20 mouse cellular contexts compared by ENCODE assay signal in genomic region chr2:103935691-103936435, GRCm38 (mm10). TPM values are rescaled to one million over a fixed set of nuclear protein-coding genes. Genes with fewer than 3 reads are reported as not detected.
DNase-seq lines count a peak whose midpoint lies in the region; ATAC-seq and TF ChIP-seq lines count a peak whose summit lies in the region.
"Had no signal": no experiment of that assay in that cellular context is flagged by ENCODE, and none has a peak within 500 bp of the region (broad histone marks: within the 10 kb centered on the region; RNA-seq: fewer than 3 reads in every experiment).

No protein-coding gene starts in this region.

- no peaks in the 10 kb centered on the region for H3K27me3 ChIP-seq in spleen, adult 2 months (ENCODE audit: control insufficient read depth, insufficient read depth, low read length)
- no peaks in the 10 kb centered on the region for H3K27me3 ChIP-seq in kidney, postnatal 0 days (ENCODE audit: insufficient read depth, low read length)
- H3K27me3 ChIP-seq: CH12.LX; forebrain, embryonic 13.5 days; heart, embryonic 15.5 days; midbrain, embryonic 13.5 days; neural tube, embryonic 12.5 days had no signal

- no peaks in the 10 kb centered on the region for H3K36me3 ChIP-seq in spleen, adult 2 months (ENCODE audit: control insufficient read depth, insufficient read depth, low read length)
- no peaks in the 10 kb centered on the region for H3K36me3 ChIP-seq in kidney, postnatal 0 days (ENCODE audit: insufficient read depth, low read length)
- H3K36me3 ChIP-seq: heart, embryonic 15.5 days; midbrain, embryonic 13.5 days; neural tube, embryonic 12.5 days had no signal

- no peak overlapping the region for H3K9ac ChIP-seq in kidney, postnatal 0 days (ENCODE audit: low read depth, low read length)
- H3K9ac ChIP-seq: forebrain, embryonic 13.5 days; heart, embryonic 15.5 days; midbrain, embryonic 13.5 days; neural tube, embryonic 12.5 days had no signal

- no peak for TF ChIP-seq POLR2A in spleen, adult 2 months (IDR thresholded peaks at IDR 0.05; ENCODE audit: low read depth, low read length)

- no peaks in the 10 kb centered on the region for H3K9me3 ChIP-seq in kidney, postnatal 0 days (replicated peaks; ENCODE audit: low read length)
- H3K9me3 ChIP-seq: forebrain, embryonic 13.5 days; heart, embryonic 15.5 days; midbrain, embryonic 13.5 days; neural tube, embryonic 12.5 days had no signal

- H3K4me3 ChIP-seq in spleen, adult 2 months (ENCODE audit: extremely low read depth, insufficient read depth, insufficient read length) = no peak overlapping the region
- H3K4me3 ChIP-seq in kidney, postnatal 0 days (replicated peaks; ENCODE audit: low read depth, low read length) = no peak overlapping the region
- H3K4me3 ChIP-seq: forebrain, embryonic 13.5 days; heart, embryonic 15.5 days; midbrain, embryonic 13.5 days; neural tube, embryonic 12.5 days had no signal

- WGBS in spleen, adult 2 months = 60% methylated on average over 10 of the region's 10 CpGs
- WGBS in kidney, postnatal 0 days = 35% methylated on average over 10 of the region's 10 CpGs

- no peak for ATAC-seq in kidney, postnatal 0 days (replicated peaks; ENCODE audit: low FRiP score, low read depth)
- ATAC-seq: forebrain, embryonic 13.5 days; hindbrain, embryonic 16.5 days; intestine, embryonic 16.5 days; lung, postnatal 0 days had no signal

- DNase-seq in kidney, adult 11 months = peak; percentile 8
- no peak for DNase-seq in kidney, postnatal 25 days
- peak; percentile 16 to 25 for DNase-seq in spleen, adult 2 months (ENCODE audit: low read depth in 1 of 2, low spot score in 2 of 2)
- no peak for DNase-seq in spleen, postnatal 14 days (ENCODE audit: low spot score in 2 of 2)
- DNase-seq in kidney, postnatal 0 days (ENCODE audit: low spot score) = peak; percentile 53
- no peak for DNase-seq in lung, postnatal 10 days
- DNase-seq in ovary, postnatal 10 days (ENCODE audit: low spot score) = no peak
- DNase-seq: adrenal gland, postnatal 36 days; cerebellum, adult 18-20 months; left cerebral cortex, postnatal 4 days; right cerebral cortex, postnatal 25 days; thymus, postnatal 14 days had no signal

- no peak overlapping the region for H3K27ac ChIP-seq in spleen, adult 2 months (ENCODE audit: insufficient read depth, low read length)
- H3K27ac ChIP-seq in kidney, postnatal 0 days = no peak overlapping the region; the same call in 1 of the 2 replicates
- H3K27ac ChIP-seq: forebrain, embryonic 13.5 days; heart, embryonic 15.5 days; midbrain, embryonic 13.5 days; neural tube, embryonic 12.5 days had no signal

- peak overlapping the region; percentile 25 for H3K4me2 ChIP-seq in kidney, postnatal 0 days (ENCODE audit: low read length)
- H3K4me2 ChIP-seq: forebrain, embryonic 13.5 days; heart, embryonic 15.5 days; midbrain, embryonic 13.5 days; neural tube, embryonic 12.5 days had no signal

- H3K4me1 ChIP-seq in spleen, adult 2 months (ENCODE audit: control insufficient read depth, insufficient read depth, insufficient read length) = peaks cover 9% of the 10 kb centered on the region
- peaks cover 9% of the 10 kb centered on the region; the same call in 1 of the 2 replicates for H3K4me1 ChIP-seq in kidney, postnatal 0 days (replicated peaks; ENCODE audit: insufficient read depth, low read length)
- H3K4me1 ChIP-seq: heart, embryonic 15.5 days had no signal

- no peak for TF ChIP-seq CTCF in spleen, adult 2 months (IDR thresholded peaks at IDR 0.05; ENCODE audit: extremely low read depth, insufficient read depth, insufficient read length, insufficient replicate concordance)
- no peak for TF ChIP-seq CTCF in kidney, postnatal 0 days (IDR thresholded peaks at IDR 0.05; ENCODE audit: low read depth)

RNA-seq across cellular contexts. Expression of gene Lmo2, which starts 21.9 kb away (rescaled TPM):
- polyA plus RNA-seq in spleen, adult 2 months (2012; rRNA removed) = 91.1 and 97.7 TPM in 2 replicates
- polyA plus RNA-seq in kidney, postnatal 0 days (2015; fragmentation: Nextera tagmentation; extraction: Ambion mirVana) = 34.1 and 43.7 TPM in 2 replicates

Comparison
In these comparisons a context has a peak if more than half of its experiments do, and no peak if none do; other contexts are left out.
1. DNase-seq: peak in kidney, adult 11 months (single experiment), spleen, adult 2 months (2 of 2) and kidney, postnatal 0 days (single experiment); none in kidney, postnatal 25 days (0 of 2), spleen, postnatal 14 days (0 of 2), lung, postnatal 10 days (single experiment) and ovary, postnatal 10 days (single experiment).